Mouse (Mus musculus): ENCODE measurements around the gene Rhobtb1. TPM values are rescaled to one million over a fixed set of nuclear protein-coding genes. Genes with fewer than 3 reads are reported as not detected.

The Rhobtb1 gene
- polyA plus RNA-seq, 1 experiment from 2014 or later, result 17.5 TPM

DNA sequence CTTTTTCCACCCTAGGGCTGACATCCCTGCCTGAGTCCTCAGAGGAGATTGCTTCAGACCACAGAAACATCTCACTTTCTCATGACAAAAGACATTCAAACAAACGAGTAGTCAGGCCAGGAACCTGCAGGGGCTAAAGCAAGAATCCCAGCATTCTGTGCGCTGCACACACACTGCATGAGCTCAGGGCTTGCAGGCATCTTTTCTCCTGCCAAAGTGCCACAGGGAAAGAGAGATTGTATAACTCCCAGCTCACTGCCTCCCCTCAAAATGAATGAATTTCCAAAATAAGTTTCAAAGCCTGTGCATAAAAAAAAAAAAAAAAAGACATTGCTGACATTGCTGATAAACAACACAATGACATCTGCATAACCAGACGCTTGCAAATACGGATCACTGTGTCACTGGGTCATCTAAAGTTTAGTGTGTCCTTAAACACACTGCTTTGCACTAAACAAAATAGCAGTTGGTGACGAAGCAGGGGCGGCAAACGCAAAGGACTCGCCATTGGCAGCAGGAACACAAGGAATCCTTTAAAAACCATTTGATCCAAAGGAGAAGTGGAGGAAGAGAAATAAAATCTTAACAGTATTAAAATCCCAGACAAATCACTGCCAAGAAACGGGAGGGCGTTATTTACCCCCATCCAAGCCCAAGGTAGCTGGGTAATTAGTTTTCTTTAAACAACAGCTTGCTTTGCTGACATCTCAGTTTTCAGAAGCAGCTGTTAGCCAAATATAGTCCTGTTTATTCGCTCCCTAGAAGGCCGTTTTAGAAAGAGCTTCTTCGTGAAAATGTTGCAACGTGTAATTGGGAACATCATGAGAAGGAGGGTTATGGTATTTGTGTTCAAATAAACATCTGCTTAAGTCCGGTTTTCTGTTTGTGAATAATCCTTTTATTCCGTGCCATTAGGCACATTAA lies 183.3 kb downstream of the Rhobtb1 start:
- 84% methylated on average over 16 of the region's 16 CpGs for WGBS
- H3K4me1 ChIP-seq (ENCODE audit: control insufficient read depth, insufficient read depth, low read length), result no peaks in the 10 kb centered on the region
- no peak for ATAC-seq (replicated peaks; ENCODE audit: insufficient number of reproducible peaks, low FRiP score, low TSS enrichment, low read depth)
- H3K27me3 ChIP-seq (ENCODE audit: control insufficient read depth, insufficient read depth, low read length), result no peaks in the 10 kb centered on the region
- H3K36me3 ChIP-seq (replicated peaks; ENCODE audit: control insufficient read depth, insufficient read depth, low read depth, low read length), result peaks cover 13% of the 10 kb centered on the region
- no peak for DNase-seq (ENCODE audit: low spot score)
- H3K4me3 ChIP-seq (ENCODE audit: low read depth, low read length), result no peak overlapping the region
- H3K27ac ChIP-seq (replicated peaks; ENCODE audit: low read depth, low read length), result no peak overlapping the region
- H3K9ac ChIP-seq (replicated peaks; ENCODE audit: low read length), result no peak overlapping the region
- no peaks in the 10 kb centered on the region for H3K9me3 ChIP-seq (replicated peaks; ENCODE audit: control insufficient read depth, low read length)
- no peak overlapping the region for H3K4me2 ChIP-seq (ENCODE audit: low read depth, low read length)

DNA sequence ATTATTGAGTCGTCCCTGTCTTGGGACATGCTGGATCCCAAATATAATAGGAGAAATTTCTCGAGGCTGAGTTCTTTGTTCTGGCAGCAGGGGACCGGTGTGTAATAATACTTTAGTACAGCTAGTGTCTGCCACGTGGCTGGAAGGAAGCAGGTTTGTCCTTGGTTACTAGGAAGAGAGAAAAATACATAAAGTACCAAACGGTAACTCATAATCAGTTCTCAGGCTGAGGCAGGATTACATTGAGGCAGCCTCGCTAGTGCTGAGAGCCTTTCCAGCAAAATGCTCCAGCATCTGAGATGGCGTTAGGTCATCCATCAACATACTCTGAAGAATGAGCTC lies 183.9 kb downstream of the Rhobtb1 start:
- H3K27me3 ChIP-seq (ENCODE audit: control insufficient read depth, insufficient read depth, low read length), result no peaks in the 10 kb centered on the region
- no peaks in the 10 kb centered on the region for H3K4me1 ChIP-seq (ENCODE audit: control insufficient read depth, insufficient read depth, low read length)
- DNase-seq (ENCODE audit: low spot score) (no peak), ATAC-seq (replicated peaks; ENCODE audit: insufficient number of reproducible peaks, low FRiP score, low TSS enrichment, low read depth) (no peak)
- no peak overlapping the region for H3K9ac ChIP-seq (replicated peaks; ENCODE audit: low read length)
- no peak overlapping the region for H3K4me3 ChIP-seq (ENCODE audit: low read depth, low read length)
- H3K27ac ChIP-seq (replicated peaks; ENCODE audit: low read depth, low read length), result no peak overlapping the region
- H3K36me3 ChIP-seq (replicated peaks; ENCODE audit: control insufficient read depth, insufficient read depth, low read depth, low read length), result peaks cover 20% of the 10 kb centered on the region
- 79% methylated on average over 7 of the region's 7 CpGs for WGBS
- no peak overlapping the region for H3K4me2 ChIP-seq (ENCODE audit: low read depth, low read length)
- H3K9me3 ChIP-seq (replicated peaks; ENCODE audit: control insufficient read depth, low read length), result no peaks in the 10 kb centered on the region

DNA sequence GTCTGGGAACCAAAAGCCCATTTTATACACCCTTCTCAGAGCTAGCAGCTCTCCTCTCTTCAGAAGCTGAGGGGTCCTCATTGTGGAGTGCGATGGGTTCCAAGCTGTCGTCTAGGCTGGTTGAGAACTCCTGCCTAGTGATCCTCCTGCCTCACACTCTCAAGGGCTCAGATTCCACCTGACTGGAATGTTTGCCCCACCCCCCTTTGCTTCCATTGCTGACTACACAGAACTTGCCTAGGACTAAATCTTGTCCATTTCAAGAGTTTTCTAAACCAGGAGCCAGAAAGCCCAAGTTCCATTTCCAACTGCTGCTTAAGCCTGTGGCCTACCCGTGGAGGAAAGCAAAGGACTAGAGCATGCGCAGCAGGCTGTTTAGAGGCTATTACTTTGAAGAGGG lies 184.4 kb downstream of the Rhobtb1 start:
- 80% methylated on average over 4 of the region's 4 CpGs for WGBS
- no peaks in the 10 kb centered on the region for H3K4me1 ChIP-seq (ENCODE audit: control insufficient read depth, insufficient read depth, low read length)
- peaks cover 23% of the 10 kb centered on the region for H3K36me3 ChIP-seq (replicated peaks; ENCODE audit: control insufficient read depth, insufficient read depth, low read depth, low read length)
- H3K9me3 ChIP-seq (replicated peaks; ENCODE audit: control insufficient read depth, low read length), result no peaks in the 10 kb centered on the region
- no peak overlapping the region for H3K4me2 ChIP-seq (ENCODE audit: low read depth, low read length)
- H3K27ac ChIP-seq (replicated peaks; ENCODE audit: low read depth, low read length), result no peak overlapping the region
- ATAC-seq (replicated peaks; ENCODE audit: insufficient number of reproducible peaks, low FRiP score, low TSS enrichment, low read depth) (no peak), DNase-seq (ENCODE audit: low spot score) (no peak)
- H3K4me3 ChIP-seq (ENCODE audit: low read depth, low read length), result no peak overlapping the region
- H3K9ac ChIP-seq (replicated peaks; ENCODE audit: low read length), result no peak overlapping the region
- H3K27me3 ChIP-seq (ENCODE audit: control insufficient read depth, insufficient read depth, low read length), result no peaks in the 10 kb centered on the region

DNA sequence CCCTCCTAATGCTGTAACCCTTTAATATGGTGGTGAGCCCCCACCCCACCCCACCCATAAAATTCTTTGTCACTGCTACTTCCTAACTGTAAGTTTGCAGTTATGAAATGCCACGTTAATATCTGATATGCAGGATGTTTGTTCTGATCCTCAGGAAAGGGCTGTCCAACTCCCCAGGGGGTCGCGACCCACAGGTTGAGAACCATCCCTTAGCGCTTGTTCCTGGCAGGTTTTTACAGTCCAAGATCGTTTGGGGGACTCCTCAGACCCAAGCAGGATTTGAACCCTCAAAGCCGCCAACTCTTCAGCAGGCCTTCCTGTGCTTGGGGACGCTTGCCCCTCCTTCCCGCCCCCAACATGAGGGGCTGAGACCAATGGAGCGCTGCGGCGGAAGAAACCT lies 185.0 kb downstream of the Rhobtb1 start:
- Histone ChIP-seq H3K4me2 (ENCODE audit: low read depth, low read length) (no peak overlapping the region), H3K27me3 (ENCODE audit: control insufficient read depth, insufficient read depth, low read length) (no peaks in the 10 kb centered on the region), H3K36me3 (replicated peaks; ENCODE audit: control insufficient read depth, insufficient read depth, low read depth, low read length) (peaks cover 23% of the 10 kb centered on the region), H3K4me1 (ENCODE audit: control insufficient read depth, insufficient read depth, low read length) (no peaks in the 10 kb centered on the region), H3K4me3 (ENCODE audit: low read depth, low read length) (no peak overlapping the region), H3K9ac (replicated peaks; ENCODE audit: low read length) (no peak overlapping the region), H3K27ac (replicated peaks; ENCODE audit: low read depth, low read length) (no peak overlapping the region), H3K9me3 (replicated peaks; ENCODE audit: control insufficient read depth, low read length) (no peaks in the 10 kb centered on the region)
- no peak for ATAC-seq (replicated peaks; ENCODE audit: insufficient number of reproducible peaks, low FRiP score, low TSS enrichment, low read depth)
- 93% methylated on average over 11 of the region's 11 CpGs for WGBS
- DNase-seq (ENCODE audit: low spot score), result no peak

DNA sequence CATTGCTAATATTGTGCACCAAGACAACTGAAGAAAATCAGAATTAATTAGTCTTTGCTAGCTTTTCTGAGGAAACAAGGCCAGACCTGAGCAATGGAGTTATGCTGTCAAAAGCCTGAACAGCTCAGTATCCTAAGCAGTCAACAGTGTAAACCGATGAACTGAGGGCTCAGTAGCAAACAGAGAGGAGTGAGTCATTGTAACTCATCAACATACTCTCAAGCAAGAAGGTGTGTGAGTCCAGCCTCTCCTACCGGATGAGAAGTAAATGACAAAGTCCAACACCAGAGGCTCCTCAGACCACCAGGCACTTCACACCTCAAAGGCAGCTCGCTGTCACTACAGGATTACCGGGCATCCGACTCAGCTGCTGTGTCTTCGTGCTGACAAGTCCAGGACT lies 188.8 kb downstream of the Rhobtb1 start:
- peaks cover 40% of the 10 kb centered on the region for H3K36me3 ChIP-seq (replicated peaks; ENCODE audit: control insufficient read depth, insufficient read depth, low read depth, low read length)
- ATAC-seq (replicated peaks; ENCODE audit: insufficient number of reproducible peaks, low FRiP score, low TSS enrichment, low read depth), result no peak
- WGBS, result 94% methylated on average over 6 of the region's 6 CpGs
- H3K4me1 ChIP-seq (ENCODE audit: control insufficient read depth, insufficient read depth, low read length), result no peaks in the 10 kb centered on the region
- H3K27me3 ChIP-seq (ENCODE audit: control insufficient read depth, insufficient read depth, low read length), result no peaks in the 10 kb centered on the region
- no peak overlapping the region for H3K4me2 ChIP-seq (ENCODE audit: low read depth, low read length)
- no peaks in the 10 kb centered on the region for H3K9me3 ChIP-seq (replicated peaks; ENCODE audit: control insufficient read depth, low read length)
- H3K27ac ChIP-seq (replicated peaks; ENCODE audit: low read depth, low read length), result no peak overlapping the region
- no peak overlapping the region for H3K4me3 ChIP-seq (ENCODE audit: low read depth, low read length)
- DNase-seq (ENCODE audit: low spot score), result no peak
- H3K9ac ChIP-seq (replicated peaks; ENCODE audit: low read length), result no peak overlapping the region

Other genes with a start within 250 kb of the Rhobtb1 start
- gene A930033H14Rik, start 61.7 kb downstream of the Rhobtb1 start, polyA plus RNA-seq (2014; fragmentation: Nextera tagmentation; extraction: Ambion mirVana), result 1.1 and 1.9 TPM in 2 replicates
- gene Cdk1, start 201.5 kb downstream of the Rhobtb1 start, polyA plus RNA-seq (2014; fragmentation: Nextera tagmentation; extraction: Ambion mirVana), result 507 and 508 TPM in 2 replicates
- 32.5 and 34.4 TPM in 2 replicates for gene Ank3, start 247.3 kb downstream of the Rhobtb1 start, polyA plus RNA-seq (2014; fragmentation: Nextera tagmentation; extraction: Ambion mirVana)